Mouse (Mus musculus) G1E (cell line): ENCODE measurements at regions not wholly inside any gene's neighbourhood (a gene's known extent, or its start where the extent isn't known, plus 50 kb on each side); places are given as distances from the start of the nearest gene placed in this dataset.

Experiments
- ATAC-seq: 2 replicates; pipeline ENCODE4 v1.8.0; 2016; ENCODE audit warnings: mild to moderate bottlenecking; ENCODE audit not compliant: insufficient number of reproducible peaks, poor library complexity, low FRiP score, severe bottlenecking; ENCODE audit errors: extremely low read depth
- DNase-seq: peaks from one replicate; pipeline ENCODE4 v3.0.0; 2012; ENCODE audit warnings: low spot score
- H3K27me3 ChIP-seq: 2 replicates; pipeline ENCODE4 v1.6.1; 2012; ENCODE audit warnings: mild to moderate bottlenecking, low read length, inconsistent platforms; ENCODE audit not compliant: insufficient read depth
- H3K36me3 ChIP-seq: replicated peaks from 2 replicates; pipeline ENCODE3; 2012; ENCODE audit warnings: mild to moderate bottlenecking, inconsistent platforms
- H3K4me1 ChIP-seq: 2 replicates; pipeline ENCODE4 v1.6.1; 2012; ENCODE audit warnings: low read depth, low read length, inconsistent platforms, mixed read lengths; ENCODE audit not compliant: insufficient read depth
- H3K4me3 ChIP-seq: 2 replicates; pipeline ENCODE4 v1.5.1; 2012; ENCODE audit warnings: low read depth, mild to moderate bottlenecking, inconsistent platforms, low read length, moderate library complexity, mixed read lengths
- H3K9me3 ChIP-seq: replicated peaks from 2 replicates; pipeline ENCODE4 v1.6.1; 2012; ENCODE audit warnings: inconsistent platforms
- CTCF ChIP-seq: IDR thresholded peaks from 2 replicates; pipeline ENCODE4 v1.5.1; 2012; ENCODE audit warnings: low read depth, low read length, inconsistent platforms, mixed read lengths
- GATA1 ChIP-seq: IDR thresholded peaks from 2 replicates; pipeline ENCODE4 v1.6.1; 2012; ENCODE audit warnings: borderline replicate concordance, low read length, inconsistent platforms, mixed read lengths
- GATA2 ChIP-seq: IDR thresholded peaks from 2 replicates; pipeline ENCODE4 v1.6.1; 2012; ENCODE audit warnings: low read depth, low read length, inconsistent platforms, borderline replicate concordance
- POLR2AphosphoS5 ChIP-seq: IDR thresholded peaks from 2 replicates; pipeline ENCODE4 v1.6.1; 2012; ENCODE audit warnings: low read depth, low read length, inconsistent platforms; ENCODE audit not compliant: insufficient replicate concordance
- TAL1 ChIP-seq: conservative IDR thresholded peaks from 2 replicates; pipeline ENCODE4 v1.6.1; 2012; ENCODE audit warnings: low read depth, low read length, inconsistent platforms, mixed read lengths

GRCm38 (mm10) chr7:83381381-83382181 lies 203.1 kb upstream of the Tmc3 start:
- H3K4me1 ChIP-seq: no peaks in the 10 kb centered on the region
- TF ChIP-seq CTCF (no peak), GATA2 (no peak), GATA1 (no peak), POLR2AphosphoS5 (no peak), TAL1 (no peak)
- peaks cover 2% of the 10 kb centered on the region; the same call in 1 of the 2 replicates for H3K27me3 ChIP-seq
- no peak for DNase-seq
- H3K36me3 ChIP-seq: no peaks in the 10 kb centered on the region
- H3K9me3 ChIP-seq: no peaks in the 10 kb centered on the region
- no peak for ATAC-seq
- no peak overlapping the region for H3K4me3 ChIP-seq

- DNase-seq: no peak
- Histone ChIP-seq H3K9me3 (no peaks in the 10 kb centered on the region), H3K4me1 (no peaks in the 10 kb centered on the region), H3K36me3 (no peaks in the 10 kb centered on the region), H3K4me3 (no peak overlapping the region), H3K27me3 (peaks cover 2% of the 10 kb centered on the region; the same call in 1 of the 2 replicates)
- TF ChIP-seq GATA2 (no peak), GATA1 (no peak), POLR2AphosphoS5 (no peak), CTCF (no peak), TAL1 (no peak)
- no peak for ATAC-seq
Measured at GRCm38 (mm10) chr7:83382803-83383363, 201.8 kb upstream of the Tmc3 start.

GRCm38 (mm10) chr7:83391388-83391787 lies 193.3 kb upstream of the Tmc3 start:
- Histone ChIP-seq H3K4me1 (no peaks in the 10 kb centered on the region), H3K36me3 (no peaks in the 10 kb centered on the region), H3K9me3 (no peaks in the 10 kb centered on the region), H3K4me3 (no peak overlapping the region), H3K27me3 (no peaks in the 10 kb centered on the region)
- no peak for DNase-seq
- TF ChIP-seq TAL1 (no peak), POLR2AphosphoS5 (no peak), CTCF (no peak), GATA2 (no peak), GATA1 (no peak)
- no peak for ATAC-seq

- TF ChIP-seq POLR2AphosphoS5 (no peak), GATA2 (no peak), TAL1 (no peak), CTCF (no peak), GATA1 (no peak)
- ATAC-seq: no peak
- DNase-seq: no peak
- H3K36me3 ChIP-seq: no peaks in the 10 kb centered on the region
- no peaks in the 10 kb centered on the region for H3K9me3 ChIP-seq
- no peaks in the 10 kb centered on the region for H3K4me1 ChIP-seq
- no peak overlapping the region for H3K4me3 ChIP-seq
- no peaks in the 10 kb centered on the region for H3K27me3 ChIP-seq
Measured at GRCm38 (mm10) chr7:83392181-83392580, 192.5 kb upstream of the Tmc3 start.

- Histone ChIP-seq H3K36me3 (no peaks in the 10 kb centered on the region), H3K27me3 (no peaks in the 10 kb centered on the region), H3K9me3 (no peaks in the 10 kb centered on the region), H3K4me1 (no peaks in the 10 kb centered on the region), H3K4me3 (no peak overlapping the region)
- no peak for DNase-seq
- ATAC-seq: no peak
- TF ChIP-seq GATA1: no peak
- no peak for TF ChIP-seq CTCF
- TF ChIP-seq POLR2AphosphoS5: no peak
- no peak for TF ChIP-seq TAL1
- no peak for TF ChIP-seq GATA2
Measured at GRCm38 (mm10) chr7:83392625-83393024, 192.1 kb upstream of the Tmc3 start.

GRCm38 (mm10) chr7:83394156-83394555 lies 190.6 kb upstream of the Tmc3 start:
- no peak overlapping the region for H3K4me3 ChIP-seq
- H3K36me3 ChIP-seq: no peaks in the 10 kb centered on the region
- ATAC-seq (no peak), DNase-seq (no peak)
- no peak for TF ChIP-seq CTCF
- TF ChIP-seq GATA1: no peak
- TF ChIP-seq POLR2AphosphoS5: no peak
- no peak for TF ChIP-seq TAL1
- TF ChIP-seq GATA2: no peak
- no peaks in the 10 kb centered on the region for H3K4me1 ChIP-seq
- no peaks in the 10 kb centered on the region for H3K27me3 ChIP-seq
- H3K9me3 ChIP-seq: no peaks in the 10 kb centered on the region
